Mouse (Mus musculus) gastrocnemius, postnatal 4 days (tissue): Measurements from ENCODE around the gene Fam20c. TPM values are rescaled to one million over a fixed set of nuclear protein-coding genes. Genes with fewer than 3 reads are reported as not detected.

ENCODE experiments used
- total RNA-seq, 2 experiments: library from RNA; stranded (reverse); gene quantifications; 2 replicates each; pipeline ENCODE4 v1.2.3; 2021

The Fam20c gene
- total RNA-seq, 2 experiments from 2014 or later: 27.9 to 28.9 TPM

Other genes starting within 250 kb of the Fam20c start
- not detected for gene 1700123K08Rik, start 189.8 kb upstream of the Fam20c start, total RNA-seq
- gene Zfp68, start 134.8 kb upstream of the Fam20c start, total RNA-seq: 10 to 100 TPM; 28.6 to 32.6 TPM
- 1 to 10 TPM; 6.7 to 7.3 TPM for gene A430033K04Rik, start 131.7 kb upstream of the Fam20c start, total RNA-seq
- not detected for gene Gm5294, start 65.6 kb downstream of the Fam20c start, total RNA-seq
- 10 to 100 TPM; 39.3 to 39.7 TPM for gene Pdgfa, start 242.9 kb downstream of the Fam20c start, total RNA-seq